10 mouse cellular contexts compared by ENCODE assay signal in the genomic region with DNA sequence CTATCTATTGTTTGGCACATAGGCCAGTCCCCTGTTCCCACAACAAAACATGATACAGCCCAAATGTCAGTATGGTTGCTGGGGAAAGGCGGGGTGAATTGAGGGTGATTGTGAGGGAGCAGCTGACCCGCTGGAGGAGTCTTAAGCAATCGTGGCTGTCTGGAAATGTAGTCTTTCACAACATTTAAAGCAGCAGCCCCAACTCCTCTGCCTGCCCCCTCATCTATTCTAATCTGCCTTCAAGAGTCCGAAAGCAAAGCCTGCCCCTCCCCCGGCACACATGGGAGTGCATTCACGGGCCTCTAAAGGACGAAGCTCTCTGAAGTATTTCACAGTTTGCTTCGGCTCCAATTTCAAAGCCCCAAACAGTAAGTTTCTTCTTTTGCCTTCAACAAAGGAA.
A peak's percentile ranks its signal among the peaks of the same experiment; 100 is the strongest.
DNase-seq lines count a peak whose midpoint lies in the region; ATAC-seq and TF ChIP-seq lines count a peak whose summit lies in the region.
"Had no signal": no experiment of that assay in that cellular context is flagged by ENCODE, and none has a peak within 500 bp of the region (broad histone marks: within the 10 kb centered on the region; RNA-seq: fewer than 3 reads in every experiment).

No protein-coding gene starts in this region.

- TF ChIP-seq POLR2A in myocyte (IDR thresholded peaks at IDR 0.05; ENCODE audit: insufficient read length, low read depth) = no peak

- no peaks in the 10 kb centered on the region; the same call in 1 of the 2 replicates for H3K27me3 ChIP-seq in embryonic facial prominence, embryonic 11.5 days (ENCODE audit: control insufficient read depth, insufficient read depth, low read length)
- H3K27me3 ChIP-seq in lung, embryonic 16.5 days (ENCODE audit: control insufficient read depth, insufficient read depth, low read depth, low read length) = no peaks in the 10 kb centered on the region
- H3K27me3 ChIP-seq in myocyte (ENCODE audit: control insufficient read depth, insufficient read depth, insufficient read length) = no peaks in the 10 kb centered on the region

- H3K36me3 ChIP-seq in embryonic facial prominence, embryonic 11.5 days (replicated peaks; ENCODE audit: control insufficient read depth, insufficient read depth, low read depth, low read length) = no peaks in the 10 kb centered on the region
- H3K36me3 ChIP-seq in lung, embryonic 16.5 days (ENCODE audit: control insufficient read depth, insufficient read depth, low read length) = no peaks in the 10 kb centered on the region
- H3K36me3 ChIP-seq in myocyte (ENCODE audit: control insufficient read depth, insufficient read depth) = peaks cover 51% of the 10 kb centered on the region

- no peak overlapping the region for H3ac ChIP-seq in myocyte (ENCODE audit: control insufficient read depth, insufficient read length)

- 34% methylated on average over 8 of the region's 8 CpGs for WGBS in embryonic facial prominence, embryonic 11.5 days
- WGBS in lung, embryonic 16.5 days = 28% methylated on average over 8 of the region's 8 CpGs

- peak; percentile 65 for DNase-seq in layer of hippocampus, adult 9-11 months
- no peak for DNase-seq in layer of hippocampus, postnatal 36 days
- DNase-seq in embryonic facial prominence, embryonic 11.5 days (ENCODE audit: low spot score) = peak; percentile 66
- no peak for DNase-seq in spleen, postnatal 10 days (ENCODE audit: low spot score in 2 of 2)
- DNase-seq: kidney, postnatal 10 days; spleen, adult 18-20 months had no signal

- H3K27ac ChIP-seq in embryonic facial prominence, embryonic 11.5 days (replicated peaks; ENCODE audit: low read depth, low read length) = no peak overlapping the region
- peak overlapping the region; percentile 68 for H3K27ac ChIP-seq in lung, embryonic 16.5 days (ENCODE audit: low read length)

- no peak overlapping the region for H3K4me2 ChIP-seq in embryonic facial prominence, embryonic 11.5 days (ENCODE audit: low read depth, low read length)
- H3K4me2 ChIP-seq in lung, embryonic 16.5 days (ENCODE audit: low read depth, low read length) = no peak overlapping the region
- H3K4me2 ChIP-seq in myocyte (ENCODE audit: low read depth) = no peak overlapping the region

- no peak overlapping the region for H3K9ac ChIP-seq in embryonic facial prominence, embryonic 11.5 days (replicated peaks; ENCODE audit: low read length)
- no peak overlapping the region for H3K9ac ChIP-seq in lung, embryonic 16.5 days (ENCODE audit: low read length)

- H3K9me3 ChIP-seq in embryonic facial prominence, embryonic 11.5 days (replicated peaks; ENCODE audit: control insufficient read depth, low read length) = no peaks in the 10 kb centered on the region
- H3K9me3 ChIP-seq in lung, embryonic 16.5 days (ENCODE audit: control insufficient read depth, low read length) = peaks cover 2% of the 10 kb centered on the region; the same call in 1 of the 2 replicates

- no peak overlapping the region for H3K4me3 ChIP-seq in embryonic facial prominence, embryonic 11.5 days (ENCODE audit: low read depth, low read length)
- H3K4me3 ChIP-seq in lung, embryonic 16.5 days (ENCODE audit: low read length) = no peak overlapping the region
- no peak overlapping the region for H3K4me3 ChIP-seq in myocyte

- no peaks in the 10 kb centered on the region; the same call in 1 of the 2 replicates for H3K4me1 ChIP-seq in embryonic facial prominence, embryonic 11.5 days (ENCODE audit: control insufficient read depth, insufficient read depth, low read length)
- H3K4me1 ChIP-seq in lung, embryonic 16.5 days (replicated peaks; ENCODE audit: control insufficient read depth, insufficient read depth, low read length) = peaks cover 25% of the 10 kb centered on the region

- no peak for ATAC-seq in embryonic facial prominence, embryonic 11.5 days (replicated peaks; ENCODE audit: insufficient number of reproducible peaks, low FRiP score, low TSS enrichment, low read depth)
- peak; percentile 88 for ATAC-seq in lung, embryonic 16.5 days (ENCODE audit: low read depth)
- ATAC-seq in megakaryocyte-erythroid progenitor cell, adult 5-6 weeks (replicated peaks; ENCODE audit: low FRiP score, low TSS enrichment, poor library complexity, severe bottlenecking) = no peak
- ATAC-seq: forebrain, embryonic 14.5 days had no signal

- peaks cover 33% of the 10 kb centered on the region for H3K79me2 ChIP-seq in myocyte (ENCODE audit: control insufficient read depth, insufficient read depth)

TF ChIP-seq in myocyte, 11 proteins besides CTCF, POLR2A, EP300 and RAD21:
- no peak for TF ChIP-seq MAX (IDR thresholded peaks at IDR 0.05; ENCODE audit: low read depth)
- TF ChIP-seq POLR2AphosphoS2 (IDR thresholded peaks at IDR 0.05; ENCODE audit: insufficient read length, low read depth) = no peak
- no peak for TF ChIP-seq E2F4 (IDR thresholded peaks at IDR 0.05; ENCODE audit: insufficient read depth)
- TF ChIP-seq USF1 (IDR thresholded peaks at IDR 0.05; ENCODE audit: low read depth) = no peak
- peak in 1 of 3 experiments; percentile 62 for TF ChIP-seq MYOD1 (IDR thresholded peaks at IDR 0.05; ENCODE audit: control insufficient read depth in 1 of 3, insufficient read length in 2 of 3, low read depth in 2 of 3)
- peak in 1 of 3 experiments; percentile 24 for TF ChIP-seq MYOG (IDR thresholded peaks at IDR 0.05; ENCODE audit: control insufficient read depth in 1 of 3, insufficient read depth in 1 of 3, insufficient read length in 2 of 3, low read depth in 2 of 3)
- TF ChIP-seq SRF (IDR thresholded peaks at IDR 0.05; ENCODE audit: control insufficient read depth, insufficient read length, low read depth) = no peak
- TF ChIP-seq TCF3 (IDR thresholded peaks at IDR 0.05; ENCODE audit: insufficient read length, low read depth) = no peak
- no peak for TF ChIP-seq REST (IDR thresholded peaks at IDR 0.05; ENCODE audit: insufficient read depth, insufficient read length)
- peak; percentile 84 for TF ChIP-seq CEBPB (IDR thresholded peaks at IDR 0.05; ENCODE audit: insufficient read depth, poor library complexity, severe bottlenecking)
- no peak for TF ChIP-seq TCF12 (IDR thresholded peaks at IDR 0.05; ENCODE audit: insufficient read depth, poor library complexity, severe bottlenecking)

Comparison
In these comparisons a context has a peak if more than half of its experiments do, and no peak if none do; other contexts are left out.
1. DNase-seq: peak in layer of hippocampus, adult 9-11 months (single experiment) and embryonic facial prominence, embryonic 11.5 days (single experiment); none in layer of hippocampus, postnatal 36 days (0 of 2) and spleen, postnatal 10 days (0 of 2).